ENCODE assay signal across 8 mouse cellular contexts in the genomic region with DNA sequence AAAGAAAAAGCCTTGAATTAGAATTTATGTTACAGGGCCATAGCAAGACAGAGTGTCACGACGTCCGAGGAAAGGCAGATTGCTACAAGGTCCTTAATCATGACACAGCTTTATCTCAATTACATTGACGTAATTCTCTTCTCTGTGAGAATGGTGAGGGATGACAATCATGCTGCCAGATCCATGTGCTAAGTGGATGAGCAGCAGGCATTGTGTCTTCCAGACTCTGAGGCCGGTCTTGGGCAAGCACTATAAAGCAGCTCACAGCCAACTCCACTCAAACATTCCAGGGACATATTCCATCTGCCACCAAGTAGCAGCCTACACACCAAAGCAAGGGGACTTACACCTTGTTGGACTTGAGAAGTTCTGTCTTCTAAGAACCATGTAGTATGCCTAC. TPM values are rescaled to one million over a fixed set of nuclear protein-coding genes. Genes with fewer than 3 reads are reported as not detected.
DNase-seq lines count a peak whose midpoint lies in the region; ATAC-seq lines count a peak whose summit lies in the region.
"Had no signal": no experiment of that assay in that cellular context is flagged by ENCODE, and none has a peak within 500 bp of the region (broad histone marks: within the 10 kb centered on the region; RNA-seq: fewer than 3 reads in every experiment).

No protein-coding gene starts in this region.

- no peak overlapping the region for H3K9ac ChIP-seq in hindbrain, embryonic 15.5 days
- H3K9ac ChIP-seq in hindbrain, embryonic 12.5 days, result no peak overlapping the region
- no peak overlapping the region for H3K9ac ChIP-seq in intestine, embryonic 15.5 days

- no peaks in the 10 kb centered on the region for H3K27me3 ChIP-seq in hindbrain, embryonic 15.5 days
- no peaks in the 10 kb centered on the region for H3K27me3 ChIP-seq in hindbrain, embryonic 12.5 days
- H3K27me3 ChIP-seq in intestine, embryonic 15.5 days (replicated peaks), result no peaks in the 10 kb centered on the region

- DNase-seq in 3T3-L1 (ENCODE audit: low read depth, low spot score) (peak; percentile 32), 416B (ENCODE audit: low read depth) (peak; percentile 80)
- no peak for DNase-seq in spleen, adult 18-20 months
- no peak for DNase-seq in right cerebral cortex, postnatal 36 days (ENCODE audit: low spot score in 2 of 2)
- DNase-seq: layer of hippocampus, postnatal 36 days had no signal

- no peak overlapping the region for H3K4me2 ChIP-seq in hindbrain, embryonic 15.5 days
- no peak overlapping the region for H3K4me2 ChIP-seq in hindbrain, embryonic 12.5 days (replicated peaks)
- H3K4me2 ChIP-seq in intestine, embryonic 15.5 days (replicated peaks), result no peak overlapping the region

- no peak for ATAC-seq in hindbrain, embryonic 15.5 days (ENCODE audit: low FRiP score, low read depth)
- ATAC-seq in hindbrain, embryonic 12.5 days (ENCODE audit: low FRiP score), result no peak
- peak; percentile 45; the same call in 1 of the 2 replicates for ATAC-seq in intestine, embryonic 15.5 days

- H3K27ac ChIP-seq in hindbrain, embryonic 15.5 days (replicated peaks), result 0 out of 2 replicates have a peak overlapping the region, but pooled peaks have one; percentile 8
- H3K27ac ChIP-seq in hindbrain, embryonic 12.5 days, result no peak overlapping the region
- H3K27ac ChIP-seq in intestine, embryonic 15.5 days, result peak overlapping the region; percentile 68; the same call in 1 of the 2 replicates

- H3K36me3 ChIP-seq in hindbrain, embryonic 15.5 days, result peaks cover under 1% of the 10 kb centered on the region; the same call in 1 of the 2 replicates
- 0 out of 2 replicates have a peak, but pooled peaks cover 4% of the 10 kb centered on the region for H3K36me3 ChIP-seq in hindbrain, embryonic 12.5 days
- H3K36me3 ChIP-seq in intestine, embryonic 15.5 days, result no peaks in the 10 kb centered on the region

- H3K9me3 ChIP-seq in hindbrain, embryonic 15.5 days, result no peaks in the 10 kb centered on the region
- no peaks in the 10 kb centered on the region for H3K9me3 ChIP-seq in hindbrain, embryonic 12.5 days (replicated peaks)
- no peaks in the 10 kb centered on the region for H3K9me3 ChIP-seq in intestine, embryonic 15.5 days

- WGBS in hindbrain, embryonic 15.5 days, result 67% methylated on average over 5 of the region's 5 CpGs
- WGBS in hindbrain, embryonic 12.5 days, result 82% methylated on average over 5 of the region's 5 CpGs
- WGBS in intestine, embryonic 15.5 days, result 45% methylated on average over 5 of the region's 5 CpGs

- 0 out of 2 replicates have a peak, but pooled peaks cover 3% of the 10 kb centered on the region for H3K4me1 ChIP-seq in hindbrain, embryonic 15.5 days (replicated peaks)
- H3K4me1 ChIP-seq in hindbrain, embryonic 12.5 days, result peaks cover 3% of the 10 kb centered on the region; the same call in 1 of the 2 replicates
- peaks cover 8% of the 10 kb centered on the region for H3K4me1 ChIP-seq in intestine, embryonic 15.5 days (replicated peaks)

- H3K4me3 ChIP-seq in hindbrain, embryonic 15.5 days, result no peak overlapping the region
- H3K4me3 ChIP-seq in hindbrain, embryonic 12.5 days, result no peak overlapping the region
- H3K4me3 ChIP-seq in intestine, embryonic 15.5 days (replicated peaks), result no peak overlapping the region

RNA-seq across cellular contexts. Expression of gene Inpp1, which starts 17.7 kb away (rescaled TPM):
- polyA plus RNA-seq in hindbrain, embryonic 15.5 days (2015; fragmentation: Nextera tagmentation; extraction: Ambion mirVana), result 40.8 and 42.1 TPM in 2 replicates
- 15.7 and 21.0 TPM in 2 replicates for polyA plus RNA-seq in hindbrain, embryonic 12.5 days (2016; fragmentation: Nextera tagmentation; extraction: Ambion mirVana)
- polyA plus RNA-seq in intestine, embryonic 15.5 days (2015; fragmentation: Nextera tagmentation; extraction: Ambion mirVana), result 11.6 and 16.8 TPM in 2 replicates

RNA-seq across cellular contexts. Expression of gene Hibch, which starts 45.0 kb away (rescaled TPM):
- polyA plus RNA-seq in hindbrain, embryonic 15.5 days (2015; fragmentation: Nextera tagmentation; extraction: Ambion mirVana), result 29.6 and 29.9 TPM in 2 replicates
- polyA plus RNA-seq in hindbrain, embryonic 12.5 days (2016; fragmentation: Nextera tagmentation; extraction: Ambion mirVana), result 32.0 and 32.6 TPM in 2 replicates
- polyA plus RNA-seq in intestine, embryonic 15.5 days (2015; fragmentation: Nextera tagmentation; extraction: Ambion mirVana), result 20.8 and 25.1 TPM in 2 replicates

Comparison
In these comparisons a context has a peak if more than half of its experiments do, and no peak if none do; other contexts are left out.
1. DNase-seq: peak in 3T3-L1 (single experiment) and 416B (single experiment); none in spleen, adult 18-20 months (0 of 2) and right cerebral cortex, postnatal 36 days (0 of 2).